Mouse (Mus musculus) frontal cortex, postnatal 25 days (tissue): ENCODE results near the gene Agbl2.

Experiments
- DNase-seq, 2 experiments: peaks; one replicate each; pipeline ENCODE4 v3.0.0; 2022; ENCODE audit warnings: low spot score in 2 of 2

The Agbl2 gene

DNA sequence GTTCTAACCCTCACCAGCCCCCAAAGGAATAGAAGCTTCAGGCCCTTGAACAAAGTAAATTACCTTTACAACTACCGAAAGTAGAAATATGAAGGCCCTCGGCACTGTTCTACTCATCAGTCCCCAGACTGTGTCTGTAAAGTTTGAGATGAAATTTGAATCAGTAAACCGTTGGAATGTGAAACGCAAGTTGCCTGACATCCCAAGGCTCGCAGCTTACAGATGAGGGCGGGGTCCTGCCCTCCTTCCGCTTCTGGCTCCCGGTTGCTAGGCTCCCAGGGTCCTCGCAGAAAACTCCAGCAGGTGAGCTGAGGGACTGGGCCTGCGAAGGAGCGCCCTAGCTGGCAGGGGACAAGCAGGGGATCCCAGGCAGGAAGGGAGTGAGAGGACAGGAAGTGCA lies at the start of gene Agbl2:
Agbl2 (plus strand) TSS at position 270 of the 400 bp plus-strand sequence.
- DNase-seq: no peak

DNA sequence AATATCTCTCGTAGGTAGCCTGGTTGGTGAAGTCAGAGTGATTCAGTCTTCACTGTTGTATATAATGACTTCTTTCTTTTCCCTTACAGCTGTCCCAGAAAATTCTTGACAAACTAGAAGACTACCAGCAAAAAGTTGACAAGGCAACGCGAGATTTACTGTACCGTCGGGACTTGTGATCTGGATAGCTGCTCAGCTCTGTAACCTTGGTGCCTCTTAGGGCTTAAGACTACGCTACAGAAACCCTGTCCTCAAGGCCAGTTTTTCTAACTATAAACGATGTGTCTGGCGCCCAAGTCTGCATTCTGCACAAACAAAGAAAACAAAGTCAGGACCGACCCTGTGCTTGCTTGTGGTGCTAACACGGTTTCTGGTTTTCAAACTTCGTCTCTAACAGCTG lies 47.2 kb upstream of the Agbl2 start:
- DNase-seq: no peak

DNA sequence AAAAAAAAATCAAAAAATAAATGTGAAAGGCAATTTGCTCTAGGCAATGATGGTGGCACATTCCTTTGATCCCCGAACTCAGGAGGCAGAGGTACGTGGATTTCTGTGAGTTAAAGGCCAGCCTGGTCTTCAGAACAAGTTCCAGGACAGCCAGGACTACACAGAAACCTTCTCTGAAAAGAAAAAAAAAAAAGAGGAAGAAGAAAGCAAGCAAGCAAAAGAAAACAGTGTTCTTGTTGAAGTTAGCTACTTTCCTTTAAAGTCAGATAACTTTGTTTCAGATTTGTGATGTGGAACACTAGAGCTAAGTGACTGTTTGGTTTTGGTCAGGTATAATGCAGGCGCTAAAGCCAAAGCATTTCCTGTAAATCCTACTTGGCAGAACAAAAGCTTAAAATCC lies 43.7 kb upstream of the Agbl2 start:
- DNase-seq: no peak

DNA sequence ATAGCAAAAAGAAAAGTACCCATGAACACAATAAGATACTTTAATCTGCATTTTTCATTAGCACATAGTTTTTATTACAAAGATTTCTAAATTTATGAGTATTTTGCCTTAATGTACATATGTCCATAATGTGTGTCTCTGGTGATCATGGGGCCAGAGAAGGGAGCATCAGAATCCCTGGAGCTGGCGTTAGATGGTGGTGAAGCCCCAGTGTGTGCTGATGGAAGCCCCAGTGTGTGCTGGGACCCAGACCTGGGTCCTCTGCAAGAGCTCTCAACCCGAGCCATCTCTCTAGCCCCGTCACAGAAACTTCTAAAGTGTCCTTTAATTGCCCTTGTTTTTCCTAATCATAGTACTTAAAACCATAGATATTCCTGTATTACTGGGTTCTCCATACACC lies 43.2 kb upstream of the Agbl2 start:
- no peak for DNase-seq

DNA sequence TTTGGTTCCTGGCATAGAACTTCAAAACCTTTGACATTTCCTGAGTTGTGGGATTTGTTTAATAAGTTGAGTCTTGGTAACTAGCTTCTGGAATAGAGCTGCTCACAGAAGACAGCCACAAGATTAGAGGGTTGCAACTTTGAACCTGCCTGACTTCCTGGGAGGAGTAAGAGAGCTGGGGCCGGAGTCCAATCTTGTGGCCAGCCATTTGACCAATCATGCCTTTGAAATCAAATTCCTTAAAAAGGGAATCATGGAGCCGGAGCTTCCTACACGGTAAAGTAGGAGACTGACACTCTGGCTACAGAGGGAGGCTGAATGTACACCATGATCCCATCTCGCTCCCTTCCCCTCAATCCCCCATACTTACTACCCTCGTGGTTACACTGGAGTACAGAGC lies 42.6 kb upstream of the Agbl2 start:
- no peak for DNase-seq

DNA sequence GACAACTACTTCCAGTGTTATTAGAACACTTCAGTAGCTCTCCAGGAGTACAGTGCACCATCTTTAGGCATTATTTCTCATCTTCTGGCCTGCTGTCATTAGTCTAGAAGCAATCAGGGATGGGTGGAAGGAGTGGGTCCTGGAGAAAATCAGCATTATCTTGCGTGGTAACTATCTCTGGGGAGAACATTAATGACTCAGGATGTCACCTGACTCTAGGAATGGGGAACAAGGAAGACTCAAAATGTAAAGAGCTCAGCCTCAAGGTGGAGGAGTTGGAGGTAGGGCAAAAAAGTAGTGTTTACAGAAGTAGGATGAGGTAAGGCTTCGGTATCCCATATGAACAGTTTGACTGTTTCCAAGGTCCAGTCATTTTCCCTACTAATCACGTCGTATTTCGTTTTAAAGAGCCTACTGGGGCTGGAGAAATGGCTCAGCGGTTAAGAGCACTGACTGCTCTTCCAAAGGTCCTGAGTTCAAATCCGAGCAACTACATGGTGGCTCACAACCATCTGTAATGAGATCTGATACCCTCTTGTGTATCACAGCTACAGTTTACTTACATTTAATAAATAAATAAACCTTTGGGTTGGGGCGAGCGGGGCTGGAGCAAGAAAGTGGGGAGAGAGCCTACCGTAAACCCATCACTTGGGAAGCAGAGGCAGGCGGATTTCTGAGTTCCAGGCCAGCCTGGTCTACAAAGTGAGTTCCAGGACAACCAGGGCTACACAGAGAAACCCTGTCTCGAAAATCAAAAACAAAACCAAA lies 38.1 kb upstream of the Agbl2 start:
- DNase-seq: peak in 1 of 2 experiments; percentile 11

DNA sequence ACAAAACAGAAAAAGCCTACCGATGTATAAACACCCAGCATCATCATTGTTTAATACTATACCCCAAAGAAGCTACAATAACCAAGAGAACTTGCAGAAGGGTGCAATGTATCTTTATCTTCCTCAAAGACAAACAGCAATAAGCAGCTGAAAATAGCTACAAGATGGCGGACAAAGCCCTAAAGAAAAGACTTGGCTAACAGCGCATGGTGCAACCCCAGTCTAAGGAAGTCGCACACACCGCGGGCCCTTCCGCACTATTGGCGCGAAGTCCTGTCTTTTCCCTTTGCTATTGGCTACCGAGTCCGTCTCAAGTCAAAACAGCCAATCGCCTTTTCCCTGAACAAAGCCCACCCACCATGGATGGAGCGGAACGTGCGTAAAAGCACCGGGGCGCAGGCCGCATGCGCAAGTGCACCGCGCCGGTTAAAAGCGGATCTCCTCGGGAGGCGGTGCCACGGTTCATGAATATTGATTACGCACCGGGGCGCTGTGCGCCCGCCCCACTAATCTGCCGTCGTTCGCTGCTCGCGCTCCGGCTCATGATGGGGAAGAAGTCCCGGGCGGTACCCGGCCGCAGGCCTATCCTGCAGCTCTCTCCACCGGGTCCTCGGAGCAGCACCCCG lies 37.4 kb upstream of the Agbl2 start, which contains the start of gene Fnbp4:
Fnbp4 (plus strand) TSS at position 318 of the 626 bp plus-strand sequence.
- peak; percentile 91 to 97 for DNase-seq

DNA sequence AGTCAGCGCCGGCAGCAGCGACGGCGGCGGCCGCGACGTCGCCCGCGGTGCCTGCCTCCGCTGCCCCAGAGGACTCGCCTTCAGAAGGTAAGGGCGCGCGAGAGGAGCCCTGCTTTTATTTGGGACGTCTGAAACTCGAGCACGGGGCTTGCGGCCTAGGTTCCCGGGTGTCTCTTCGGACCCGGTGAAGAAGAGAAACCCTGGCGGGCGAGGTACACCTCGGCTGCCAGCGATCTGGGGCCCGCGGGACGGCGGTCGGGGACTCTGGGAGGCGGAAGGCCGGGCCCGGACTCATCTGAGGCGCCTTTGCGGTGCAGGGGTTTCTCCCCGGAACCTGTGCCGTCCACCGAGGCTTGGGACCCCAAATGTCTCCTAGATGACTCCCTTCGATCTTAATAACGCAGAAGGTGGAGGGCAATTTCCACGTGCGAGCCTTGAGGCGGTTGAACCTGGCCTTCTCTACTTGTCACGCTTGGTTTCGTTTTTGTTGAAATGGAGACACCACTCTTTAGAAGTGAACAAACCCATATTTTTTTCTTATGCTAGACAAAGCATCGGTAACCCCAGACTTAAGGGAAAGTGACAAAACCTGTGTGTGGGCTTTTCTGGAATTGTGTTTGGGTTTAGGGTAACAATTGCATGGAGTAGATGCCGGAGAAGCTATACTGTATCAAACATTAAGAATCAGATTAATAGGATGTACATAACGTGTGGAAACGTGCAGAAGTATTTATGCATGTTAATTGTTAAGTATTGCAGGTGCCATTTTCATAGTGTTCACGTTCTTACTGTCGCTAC lies 36.6 kb upstream of the Agbl2 start:
- peak in 1 of 2 experiments; percentile 45 for DNase-seq

DNA sequence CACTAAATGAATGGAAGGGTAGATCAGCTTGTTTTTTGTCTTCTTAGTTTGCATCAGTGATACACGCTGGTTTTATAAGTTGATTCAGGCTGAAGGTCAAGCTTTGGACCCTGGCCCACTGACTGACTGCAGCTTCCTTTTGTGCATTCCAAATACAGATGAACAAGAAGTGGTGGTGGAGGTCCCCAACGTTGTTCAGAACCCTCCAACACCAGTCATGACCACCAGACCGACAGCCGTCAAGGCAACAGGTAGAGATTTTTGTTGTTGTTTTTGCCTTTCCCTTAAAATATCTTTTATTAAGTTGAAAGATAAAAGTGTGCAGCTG lies 36.0 kb upstream of the Agbl2 start:
- no peak for DNase-seq

DNA sequence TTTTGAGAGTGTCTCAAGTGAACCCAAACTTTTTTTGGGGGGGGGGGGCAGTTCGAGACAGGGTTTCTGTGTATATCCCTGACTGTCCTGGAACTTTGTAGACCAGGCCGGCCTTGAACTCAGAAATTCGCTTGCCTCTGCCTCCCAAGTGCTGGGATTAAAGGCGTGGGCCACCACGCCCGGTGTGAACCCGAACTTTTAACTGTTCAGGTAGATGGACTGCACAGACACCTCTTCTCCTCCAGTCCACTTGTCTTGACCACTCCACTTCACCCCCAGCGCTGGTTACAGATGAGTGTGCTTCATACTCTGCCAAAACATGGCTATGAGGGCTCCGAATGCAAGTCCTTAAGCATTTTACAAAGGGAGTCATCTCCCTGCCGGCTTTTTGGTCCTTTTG lies 35.4 kb upstream of the Agbl2 start:
- no peak for DNase-seq

DNA sequence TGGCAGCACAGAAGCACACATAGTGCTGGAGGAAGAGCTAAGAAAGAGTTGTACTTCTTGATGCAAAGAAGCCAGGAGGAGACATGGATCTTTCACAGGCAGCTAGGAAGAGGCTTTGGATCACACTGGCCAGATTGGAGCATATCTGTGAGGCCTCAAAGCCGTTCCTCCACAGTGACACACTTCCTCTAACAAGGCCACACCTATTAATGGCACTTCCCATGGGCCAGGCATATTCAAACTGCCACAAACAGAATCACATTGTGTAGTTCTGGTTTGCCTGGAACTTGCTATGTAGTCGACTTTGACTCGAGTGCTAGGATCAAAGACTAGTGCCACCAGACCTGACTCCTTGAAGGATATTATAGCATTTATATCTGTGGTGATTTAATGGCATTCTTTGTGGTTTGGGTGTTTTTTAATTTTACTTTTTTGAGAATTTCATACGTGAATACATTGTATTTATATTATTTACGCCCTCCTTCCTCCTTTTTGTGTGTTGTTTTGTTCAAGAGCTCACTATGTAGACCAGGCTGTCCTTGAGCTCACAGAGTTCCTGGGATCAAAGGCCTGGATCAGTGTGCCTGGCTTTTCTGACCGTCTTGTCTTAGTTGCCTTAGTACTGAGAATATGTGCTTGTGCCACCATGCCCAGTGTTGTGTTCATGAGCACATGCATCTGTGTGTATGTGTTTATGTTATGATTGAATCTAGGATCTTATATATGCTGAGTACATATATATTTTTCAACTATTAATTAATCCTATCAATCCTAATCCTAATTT lies 32.7 kb upstream of the Agbl2 start:
- DNase-seq: no peak

DNA sequence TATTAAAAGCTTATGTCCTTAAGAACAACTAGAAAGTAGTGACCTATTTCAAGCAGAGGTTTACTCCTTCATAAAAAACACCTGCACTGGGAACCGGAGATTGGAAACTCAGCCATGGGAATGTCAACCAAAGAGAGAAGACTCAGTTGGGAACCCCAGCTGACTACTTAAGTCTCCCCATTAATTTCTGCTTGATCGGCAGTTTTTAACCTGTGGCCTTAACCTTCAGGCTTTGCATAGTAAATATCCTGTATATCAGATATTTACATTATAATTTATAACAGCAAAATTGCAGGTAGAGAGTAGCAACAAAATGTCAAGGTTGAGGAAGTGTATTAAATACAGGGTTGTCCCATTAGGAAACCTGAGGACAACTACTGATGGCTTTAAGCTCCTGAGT lies 29.0 kb upstream of the Agbl2 start:
- no peak for DNase-seq

DNA sequence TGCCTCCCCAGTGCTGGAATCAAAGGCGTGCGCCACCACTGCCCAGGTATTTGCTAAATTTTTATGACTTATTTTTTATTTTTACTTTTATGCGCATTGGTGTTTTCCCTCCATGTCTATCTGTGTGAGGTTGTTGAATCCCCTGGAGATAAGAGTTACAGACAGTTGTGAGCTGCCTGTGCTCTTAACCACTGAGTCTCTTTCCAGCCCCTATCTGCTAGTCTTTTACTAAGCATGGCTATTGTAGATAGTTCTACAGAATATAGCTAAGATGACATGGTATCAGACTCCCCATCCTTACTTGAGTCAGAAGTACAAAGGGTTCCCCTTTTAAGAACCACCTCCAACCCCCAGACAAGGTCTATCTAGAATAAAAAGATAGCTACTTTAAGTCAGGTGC lies 28.3 kb upstream of the Agbl2 start:
- no peak for DNase-seq

DNA sequence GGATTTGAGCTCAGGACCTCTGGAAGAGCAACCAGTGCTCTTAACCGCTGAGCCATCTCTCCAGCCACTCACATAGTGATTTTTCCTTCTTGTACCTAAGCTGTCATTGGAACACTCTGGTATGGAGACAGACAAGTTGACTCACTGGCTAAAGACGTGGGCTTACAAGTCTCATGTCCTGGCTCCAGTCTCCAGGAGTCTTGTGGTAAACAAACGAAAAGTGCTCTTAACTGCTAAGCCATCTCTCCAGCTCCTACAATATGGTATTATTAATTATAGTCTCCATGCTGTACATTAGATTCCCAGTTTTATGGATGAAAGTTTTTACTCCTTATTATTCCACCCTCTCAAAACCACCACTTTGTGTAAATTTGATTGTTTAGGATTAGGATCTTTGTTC lies 17.4 kb upstream of the Agbl2 start:
- no peak for DNase-seq

DNA sequence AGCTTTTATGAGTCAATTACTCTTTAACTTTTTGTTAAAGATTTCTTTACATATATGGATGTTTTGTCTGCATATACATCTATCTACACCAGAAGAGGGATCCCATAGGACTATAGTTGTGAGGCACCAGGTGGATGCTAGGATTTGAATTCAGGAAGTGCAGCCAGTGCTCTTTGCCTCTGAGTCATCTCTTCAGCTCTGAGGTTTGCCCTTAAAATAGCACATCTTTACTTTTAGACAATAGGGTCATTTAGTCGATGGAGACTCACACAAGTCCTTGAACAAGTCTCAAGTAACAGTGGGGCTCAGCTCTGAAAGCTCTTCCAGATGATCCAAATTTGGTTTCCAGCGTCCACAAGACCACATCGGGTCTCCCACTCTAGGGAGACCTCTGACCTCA lies 1.2 kb upstream of the Agbl2 start:
- no peak for DNase-seq

DNA sequence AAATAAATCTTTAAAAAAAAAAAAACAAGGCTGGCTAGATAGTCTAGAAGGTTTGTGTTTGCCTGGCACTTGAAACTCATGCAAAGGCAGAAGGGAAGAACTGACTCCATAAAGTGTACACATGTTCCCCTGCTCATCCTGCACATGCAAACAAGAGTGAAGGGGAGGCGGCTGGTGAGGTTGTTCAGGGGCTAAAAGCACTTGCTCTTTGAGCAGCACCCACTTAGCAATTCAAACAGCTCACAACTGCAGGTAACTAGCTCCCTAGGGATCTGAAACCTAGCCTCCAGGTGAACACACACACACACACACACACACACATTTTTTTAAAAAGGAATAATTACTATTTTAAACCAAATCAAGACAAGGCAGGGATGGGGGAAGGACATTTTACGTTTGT lies 589 bp upstream of the Agbl2 start:
- DNase-seq: no peak

DNA sequence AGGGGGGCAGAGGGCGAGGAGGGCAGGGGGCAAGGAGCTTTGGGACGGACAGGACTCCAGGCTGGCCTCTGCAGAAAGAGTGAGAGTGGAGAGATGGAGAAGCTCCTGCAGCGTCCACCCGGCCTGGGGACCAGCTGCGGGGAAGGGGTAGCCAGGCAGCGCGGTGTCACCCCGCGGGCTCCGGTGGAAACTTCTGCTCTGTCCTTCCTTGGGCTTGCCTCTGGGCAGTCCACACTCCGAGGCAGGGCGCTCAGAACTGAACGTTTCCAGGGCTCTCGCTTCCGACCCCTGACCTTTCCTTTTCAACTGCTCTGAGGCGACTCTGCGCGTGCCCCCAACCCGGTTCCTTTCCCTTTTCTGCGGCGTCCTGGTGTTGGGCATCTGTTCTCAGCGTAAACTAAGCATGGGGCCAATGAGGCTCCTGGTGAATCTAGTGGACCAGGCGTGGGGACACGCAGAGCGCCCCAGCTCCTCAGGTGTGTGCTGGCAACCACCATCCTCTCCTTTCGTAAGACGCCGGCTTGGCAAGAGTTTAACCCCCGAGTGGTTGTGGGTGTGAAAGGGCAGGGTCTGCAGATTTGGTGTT lies 467 bp downstream of the Agbl2 start:
- DNase-seq: no peak

DNA sequence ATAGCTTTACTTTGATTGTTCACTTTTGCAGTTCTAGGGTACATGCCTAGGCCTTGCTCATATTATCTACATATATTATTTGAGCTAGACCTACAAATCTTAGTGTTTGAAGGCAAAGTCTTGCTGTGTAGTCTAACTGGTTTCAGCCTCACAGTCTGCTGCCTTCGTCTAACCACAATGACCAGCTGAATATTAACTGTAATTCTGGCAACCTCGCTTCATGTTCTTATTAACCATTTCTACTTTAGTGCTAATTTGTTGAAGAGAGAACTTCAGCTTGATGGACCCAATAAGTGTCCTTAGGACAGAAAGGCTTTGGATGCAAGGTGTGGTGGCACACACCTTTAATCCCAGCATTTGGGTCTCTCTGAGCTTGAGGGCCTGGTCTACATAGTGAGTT lies 5.6 kb downstream of the Agbl2 start:
- no peak for DNase-seq

DNA sequence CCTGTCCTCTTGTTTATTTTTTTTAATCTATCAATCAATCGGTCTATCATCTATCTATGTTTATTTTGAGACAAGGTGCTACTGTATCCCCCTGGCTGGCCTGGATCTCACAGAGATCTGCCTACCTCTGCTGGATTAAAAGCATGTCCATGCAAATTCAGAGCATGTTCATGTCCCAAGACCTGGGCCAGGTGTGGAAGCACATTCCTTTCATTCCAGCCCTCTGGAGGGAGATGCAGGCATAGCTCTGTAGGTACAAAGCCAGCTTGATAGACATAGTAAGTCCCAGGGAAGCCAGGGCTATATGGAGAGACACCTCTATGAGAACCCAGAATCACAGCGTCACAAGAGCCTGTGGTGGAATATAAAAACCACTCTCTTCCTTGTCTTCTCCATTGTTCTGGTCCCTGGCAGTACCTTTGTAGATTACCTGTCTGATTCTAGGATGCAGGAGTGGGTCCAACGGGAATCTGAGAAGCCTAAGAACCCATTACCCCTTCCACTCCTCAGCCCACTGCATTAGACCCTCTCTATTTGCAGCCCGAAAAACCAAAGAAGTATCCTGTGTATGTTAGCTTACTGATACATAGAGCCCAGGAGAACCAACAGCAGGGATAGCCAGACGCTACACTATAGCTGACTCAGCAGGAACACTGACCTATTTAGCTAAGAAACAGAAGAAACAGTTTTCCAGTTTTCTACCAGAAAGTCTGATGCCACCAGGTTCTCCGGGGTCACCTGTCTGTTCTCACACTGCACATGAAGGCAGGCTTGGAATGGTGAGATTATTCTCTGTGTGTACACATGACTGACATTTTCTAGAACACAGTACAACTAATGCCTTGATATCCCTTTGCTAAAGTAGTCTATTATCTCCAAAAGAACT lies 26.0 kb downstream of the Agbl2 start:
- DNase-seq: no peak

DNA sequence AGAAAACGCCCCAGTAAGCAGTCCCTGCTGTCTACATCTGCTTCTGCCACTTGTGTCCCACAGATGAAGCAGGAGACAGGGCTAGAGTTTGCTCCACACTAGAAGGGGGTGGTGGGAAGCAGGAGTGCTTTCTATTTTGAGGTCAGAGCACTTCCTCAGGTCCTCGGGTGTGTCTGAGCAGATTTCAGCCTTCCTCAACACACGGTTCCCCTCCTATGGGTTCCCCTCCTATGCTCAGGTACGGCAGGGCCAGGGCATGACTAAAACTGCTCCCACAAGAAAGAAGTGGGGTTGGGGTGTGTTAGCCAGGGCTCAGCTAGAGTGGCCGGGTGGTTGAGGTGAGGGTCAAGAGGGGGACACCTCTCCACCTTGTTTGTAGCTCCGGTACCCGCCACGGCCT lies 28.2 kb downstream of the Agbl2 start:
- DNase-seq: no peak

DNA sequence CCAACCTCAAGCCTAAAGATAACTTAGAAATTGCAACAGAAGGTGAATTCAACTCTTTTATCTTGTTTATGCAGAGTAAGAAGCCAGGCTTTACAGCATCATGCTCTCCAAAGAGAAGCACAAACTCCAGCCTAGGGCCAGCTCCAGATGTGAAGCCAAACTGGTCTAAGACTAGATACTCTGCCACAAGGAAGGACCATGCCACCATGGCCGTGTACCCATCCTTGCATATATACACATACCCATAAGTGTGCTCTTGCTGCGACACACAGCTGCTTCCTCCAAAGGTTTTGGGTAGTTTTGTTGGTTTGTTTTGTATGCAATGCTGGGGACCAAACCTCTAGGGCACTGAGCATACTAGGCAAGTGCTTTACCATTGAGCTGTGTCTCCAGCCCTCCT lies 32.7 kb downstream of the Agbl2 start:
- DNase-seq: no peak
